In genomic region chr9:44130581-44131275, GRCm38 (mm10) we compare ENCODE assay signal across 1 mouse cellular context.
TF ChIP-seq lines count a peak whose summit lies in the region.

No protein-coding gene starts in this region.

TF ChIP-seq in CH12.LX, 34 proteins besides CTCF, POLR2A, EP300 and RAD21:
- TF ChIP-seq KAT2A (IDR thresholded peaks at IDR 0.05; ENCODE audit: insufficient replicate concordance, low read length) (no peak), HCFC1 (IDR thresholded peaks at IDR 0.05; ENCODE audit: low read depth, low read length) (no peak), ZKSCAN1 (IDR thresholded peaks at IDR 0.05; ENCODE audit: borderline replicate concordance, low read depth, low read length) (no peak), SIN3A (IDR thresholded peaks at IDR 0.05; ENCODE audit: low read length) (no peak), NELFE (IDR thresholded peaks at IDR 0.05; ENCODE audit: low read depth, low read length) (no peak), POLR2AphosphoS2 (IDR thresholded peaks at IDR 0.05; ENCODE audit: low read depth, low read length) (no peak), UBTF (IDR thresholded peaks at IDR 0.05; ENCODE audit: low read depth, low read length) (no peak), MAZ (IDR thresholded peaks at IDR 0.05; ENCODE audit: low read depth, low read length) (no peak), MYC (IDR thresholded peaks at IDR 0.05; ENCODE audit: low read depth, low read length) (no peak), NRF1 (IDR thresholded peaks at IDR 0.05; ENCODE audit: low read depth, low read length) (no peak), ZC3H11A (IDR thresholded peaks at IDR 0.05; ENCODE audit: low read depth, low read length) (no peak)
